Mouse (Mus musculus) liver, embryonic 14.5 days (tissue): Measurements from ENCODE around the gene Focad.

Source experiments
- CTCF ChIP-seq: IDR thresholded peaks from 2 replicates; pipeline ENCODE4 v1.5.1; 2016; ENCODE audit warnings: antibody characterized with exemption, low read depth, control low read depth
- EP300 ChIP-seq: IDR thresholded peaks from 2 replicates; pipeline ENCODE4 v1.6.1; 2016; ENCODE audit warnings: antibody characterized with exemption, low read depth

DNA sequence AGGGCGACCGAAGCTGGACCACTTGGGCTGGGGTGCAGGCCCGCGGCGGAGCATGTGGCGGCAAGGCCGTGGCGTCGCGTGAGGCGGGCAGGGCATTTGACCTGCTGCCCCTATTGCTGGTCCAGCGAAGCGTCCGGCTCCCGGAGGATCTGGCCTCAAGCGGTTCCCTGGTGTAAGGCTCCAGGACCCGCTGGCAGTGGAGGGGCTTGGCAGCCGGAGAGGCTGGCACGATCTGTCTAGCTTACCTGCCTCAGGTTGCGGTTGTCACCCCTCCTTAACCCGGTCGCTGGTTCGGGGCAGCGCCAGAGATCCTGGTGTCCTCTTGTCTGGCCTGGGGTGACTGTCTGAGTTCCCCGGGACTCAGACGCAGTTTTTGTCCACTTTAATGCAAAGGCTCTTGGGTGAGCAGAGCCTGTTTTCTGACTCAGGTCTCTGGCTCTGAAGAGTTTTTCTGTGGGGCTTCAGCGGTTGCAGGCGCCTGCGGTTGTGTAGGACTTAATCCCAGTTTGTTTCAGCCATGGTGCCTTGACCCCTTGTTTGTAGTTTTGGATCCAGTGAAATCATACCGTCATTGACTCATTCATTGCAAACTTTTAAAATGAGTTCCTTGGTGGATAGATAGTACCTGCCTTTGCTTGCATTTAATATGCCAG, 465 bp downstream of the Focad start:
- TF ChIP-seq CTCF (no peak), EP300 (no peak)
